Mouse (Mus musculus) small intestine, adult 2 months (tissue): ENCODE data around the gene Supt16.

Source experiments
- CTCF ChIP-seq: fragments of 200-500 bp; IDR thresholded peaks from 2 replicates; pipeline ENCODE4 v1.5.1; 2012; ENCODE audit warnings: low read depth, mild to moderate bottlenecking, control low read depth, inconsistent platforms, low read length, moderate library complexity, mixed read lengths; ENCODE audit not compliant: insufficient replicate concordance, insufficient read length; ENCODE audit errors: extremely low read depth
- POLR2A ChIP-seq: fragments of 200-500 bp; IDR thresholded peaks from 2 replicates; pipeline ENCODE4 v1.6.1; 2012; ENCODE audit warnings: low read depth, mild to moderate bottlenecking, control low read depth, inconsistent platforms, low read length, moderate library complexity

DNA sequence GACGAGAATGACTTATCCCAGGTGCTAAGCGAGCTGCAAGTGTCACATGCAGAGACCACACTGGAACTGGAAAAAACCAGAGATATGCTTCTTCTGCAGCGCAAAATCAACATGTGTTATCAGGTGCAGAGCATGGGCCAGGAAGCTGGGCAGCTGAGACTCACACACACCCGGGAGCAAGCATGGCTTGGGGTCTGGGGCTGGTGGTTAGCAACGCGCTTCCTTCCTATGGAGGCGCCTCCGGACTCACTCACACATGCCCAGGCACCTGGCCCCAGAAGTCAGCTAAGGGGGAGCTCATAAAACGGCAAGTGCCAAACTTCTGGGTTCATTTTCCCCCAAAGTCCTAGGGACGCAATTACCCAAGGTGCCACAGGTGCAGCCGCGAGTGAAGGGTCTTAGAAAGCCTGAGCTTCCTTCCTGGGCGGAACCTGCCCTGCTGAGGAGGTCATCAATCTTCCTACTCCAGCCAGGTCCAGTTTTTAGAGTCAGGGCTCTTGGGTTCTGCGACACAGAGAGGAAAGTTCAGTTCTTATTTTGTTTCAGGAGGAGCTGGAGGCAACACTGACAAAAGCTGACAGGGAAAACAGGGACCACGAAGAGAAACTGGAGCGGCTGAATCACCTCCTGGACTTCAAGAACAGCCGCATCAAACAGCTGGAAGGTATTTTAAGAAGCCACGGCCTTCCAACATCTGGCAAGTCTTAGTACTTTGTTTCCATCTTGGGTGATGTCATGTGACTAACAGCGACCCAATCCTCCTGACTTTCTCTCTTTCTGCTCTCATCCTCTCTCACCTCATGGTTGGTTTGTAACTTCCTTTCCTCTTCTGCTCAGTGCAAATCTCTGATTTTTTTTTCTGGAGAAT lies 56.4 kb downstream of the Supt16 start:
- TF ChIP-seq POLR2A (no peak), CTCF (no peak)
